Mouse (Mus musculus) forebrain, embryonic 13.5 days (tissue): Measurements from ENCODE around the gene Wdr4. TPM values are rescaled to one million over a fixed set of nuclear protein-coding genes. Genes with fewer than 3 reads are reported as not detected.
"Not testable (repeated sequence)": the region's sequence is repeated elsewhere in the genome, so short reads cannot be mapped to it uniquely, and the experiment has no call there.

Experiments
- ATAC-seq: fragments of 200-750 bp; cut with Nextera tagmentation; 2 replicates; pipeline ENCODE4 v1.8.0; 2017
- H3K27ac ChIP-seq: fragments of 300-500 bp; sonication (generic); 2 replicates; pipeline ENCODE4 v1.5.1; 2015; ENCODE audit warnings: inconsistent platforms, mild to moderate bottlenecking, moderate library complexity
- H3K27me3 ChIP-seq: fragments of 300-500 bp; sonication (generic); 2 replicates; pipeline ENCODE4 v1.6.1; 2015; ENCODE audit warnings: mild to moderate bottlenecking, inconsistent platforms
- H3K36me3 ChIP-seq: fragments of 300-500 bp; sonication (generic); 2 replicates; pipeline ENCODE4 v1.6.1; 2015; ENCODE audit warnings: mild to moderate bottlenecking, inconsistent platforms; ENCODE audit not compliant: poor library complexity, severe bottlenecking
- H3K4me1 ChIP-seq: fragments of 300-500 bp; sonication (generic); 2 replicates; pipeline ENCODE4 v1.6.1; 2015; ENCODE audit warnings: inconsistent platforms
- H3K4me2 ChIP-seq: fragments of 300-500 bp; sonication (generic); 2 replicates; pipeline ENCODE4 v1.6.1; 2015; ENCODE audit warnings: inconsistent platforms, mild to moderate bottlenecking, moderate library complexity
- H3K4me3 ChIP-seq: fragments of 300-500 bp; sonication (generic); 2 replicates; pipeline ENCODE4 v1.5.1; 2015; ENCODE audit warnings: mild to moderate bottlenecking, inconsistent platforms
- H3K9ac ChIP-seq: fragments of 300-500 bp; sonication (generic); 2 replicates; pipeline ENCODE4 v1.6.1; 2015; ENCODE audit warnings: mild to moderate bottlenecking, inconsistent platforms
- H3K9me3 ChIP-seq: fragments of 300-500 bp; sonication (generic); replicated peaks from 2 replicates; pipeline ENCODE4 v1.6.1; 2016; ENCODE audit warnings: inconsistent platforms
- WGBS: fragments of 180-500 bp; shearing (Covaris S2); methylation state at CpG from one replicate; pipeline ENCODE4 v1.1.7; 2015; 5-methylcytosine and 5-hydroxymethylcytosine counted together
- polyA plus RNA-seq: library from polyadenylated mRNA; unstranded; fragments of >200 nt; fragmentation: Nextera tagmentation; extraction: Ambion mirVana; gene quantifications from 2 replicates; pipeline ENCODE4 v1.2.1, GENCODE M21; 2015

The Wdr4 gene
- polyA plus RNA-seq, 1 experiment from 2014 or later: 37.9 TPM

GRCm38 (mm10) chr17:31552601-31553000 lies 32.8 kb upstream of the Wdr4 start:
- not testable (repeated sequence) for ATAC-seq, H3K9ac ChIP-seq, H3K27ac ChIP-seq, H3K4me3 ChIP-seq, H3K36me3 ChIP-seq, H3K27me3 ChIP-seq, H3K9me3 ChIP-seq, H3K4me2 ChIP-seq, H3K4me1 ChIP-seq
- 95% methylated on average over 23 of the region's 23 CpGs for WGBS

- H3K27me3 ChIP-seq: no peaks in the 10 kb centered on the region
- WGBS: 79% methylated on average over 8 of the region's 8 CpGs
- no peak overlapping the region for H3K27ac ChIP-seq
- no peaks in the 10 kb centered on the region for H3K36me3 ChIP-seq
- H3K9me3 ChIP-seq: peaks cover 4% of the 10 kb centered on the region; the same call in 1 of the 2 replicates
- H3K9ac ChIP-seq: no peak overlapping the region
- H3K4me3 ChIP-seq: no peak overlapping the region
- no peak overlapping the region for H3K4me2 ChIP-seq
- H3K4me1 ChIP-seq: no peaks in the 10 kb centered on the region
- ATAC-seq: no peak
Observed at GRCm38 (mm10) chr17:31549389-31549788, 29.6 kb upstream of the Wdr4 start.

- no peak overlapping the region for H3K27ac ChIP-seq
- H3K27me3 ChIP-seq: no peaks in the 10 kb centered on the region
- 13% methylated on average over 3 of the region's 3 CpGs for WGBS
- ATAC-seq: no peak
- H3K4me3 ChIP-seq: no peak overlapping the region
- H3K4me1 ChIP-seq: no peaks in the 10 kb centered on the region
- H3K4me2 ChIP-seq: no peak overlapping the region
- no peak overlapping the region for H3K9ac ChIP-seq
- no peaks in the 10 kb centered on the region for H3K36me3 ChIP-seq
- H3K9me3 ChIP-seq: peaks cover 4% of the 10 kb centered on the region; the same call in 1 of the 2 replicates
Observed at GRCm38 (mm10) chr17:31547974-31548373, 28.2 kb upstream of the Wdr4 start.

- ATAC-seq: no peak
- Histone ChIP-seq H3K9ac (no peak overlapping the region), H3K36me3 (no peaks in the 10 kb centered on the region), H3K4me3 (no peak overlapping the region), H3K27me3 (no peaks in the 10 kb centered on the region), H3K4me1 (peaks cover 5% of the 10 kb centered on the region), H3K4me2 (no peak overlapping the region), H3K9me3 (peaks cover 4% of the 10 kb centered on the region; the same call in 1 of the 2 replicates), H3K27ac (no peak overlapping the region)
- 92% methylated on average over 9 of the region's 9 CpGs for WGBS
Observed at GRCm38 (mm10) chr17:31546444-31547196, 26.8 kb upstream of the Wdr4 start.

GRCm38 (mm10) chr17:31543574-31543973 lies 23.8 kb upstream of the Wdr4 start:
- 21% methylated on average over 6 of the region's 6 CpGs for WGBS

GRCm38 (mm10) chr17:31541460-31541831 lies 21.7 kb upstream of the Wdr4 start:
- H3K9ac ChIP-seq: 0 out of 2 replicates have a peak overlapping the region, but pooled peaks have one; percentile 30

More at GRCm38 (mm10) chr17:31543574-31543973, 23.8 kb upstream of the Wdr4 start:
- Histone ChIP-seq H3K4me3 (no peak overlapping the region), H3K27me3 (no peaks in the 10 kb centered on the region), H3K27ac (no peak overlapping the region; the same call in 1 of the 2 replicates), H3K4me2 (no peak overlapping the region), H3K9me3 (peaks cover 4% of the 10 kb centered on the region; the same call in 1 of the 2 replicates), H3K9ac (no peak overlapping the region), H3K36me3 (no peaks in the 10 kb centered on the region), H3K4me1 (peaks cover 14% of the 10 kb centered on the region)
- no peak for ATAC-seq

GRCm38 (mm10) chr17:31540809-31541459 lies 21.2 kb upstream of the Wdr4 start:
- Histone ChIP-seq H3K9me3 (no peaks in the 10 kb centered on the region), H3K36me3 (no peaks in the 10 kb centered on the region), H3K27me3 (no peaks in the 10 kb centered on the region), H3K4me1 (peaks cover 19% of the 10 kb centered on the region), H3K27ac (peak overlapping the region; percentile 74), H3K4me2 (no peak overlapping the region), H3K9ac (no peak overlapping the region), H3K4me3 (no peak overlapping the region)
- WGBS: 35% methylated on average over 4 of the region's 4 CpGs
- no peak for ATAC-seq

More at GRCm38 (mm10) chr17:31541460-31541831, 21.7 kb upstream of the Wdr4 start:
- peak; percentile 59; the same call in 1 of the 2 replicates for ATAC-seq
- WGBS: 32% methylated on average over 6 of the region's 6 CpGs
- Histone ChIP-seq H3K4me2 (no peak overlapping the region), H3K36me3 (no peaks in the 10 kb centered on the region), H3K9me3 (peaks cover 3% of the 10 kb centered on the region; the same call in 1 of the 2 replicates), H3K27ac (peak overlapping the region; percentile 74), H3K4me1 (peaks cover 18% of the 10 kb centered on the region), H3K4me3 (no peak overlapping the region), H3K27me3 (no peaks in the 10 kb centered on the region)

- Histone ChIP-seq H3K9me3 (no peaks in the 10 kb centered on the region), H3K4me2 (no peak overlapping the region), H3K4me3 (no peak overlapping the region), H3K27me3 (no peaks in the 10 kb centered on the region), H3K9ac (no peak overlapping the region), H3K36me3 (no peaks in the 10 kb centered on the region), H3K4me1 (peaks cover 28% of the 10 kb centered on the region), H3K27ac (no peak overlapping the region)
- ATAC-seq: no peak
- WGBS: 59% methylated on average over 3 of the region's 3 CpGs
Observed at GRCm38 (mm10) chr17:31540101-31540500, 20.3 kb upstream of the Wdr4 start.

GRCm38 (mm10) chr17:31535871-31536629 lies 16.3 kb upstream of the Wdr4 start:
- H3K27ac ChIP-seq: peak overlapping the region; percentile 99
- 0 out of 2 replicates have a peak overlapping the region, but pooled peaks have one; percentile 17 for H3K9ac ChIP-seq
- peak overlapping the region; percentile 44 for H3K4me2 ChIP-seq
- peaks cover 22% of the 10 kb centered on the region for H3K4me1 ChIP-seq
- peak; percentile 94 for ATAC-seq
- peaks cover 9% of the 10 kb centered on the region for H3K36me3 ChIP-seq
- no peaks in the 10 kb centered on the region for H3K27me3 ChIP-seq
- no peaks in the 10 kb centered on the region for H3K9me3 ChIP-seq
- 0 out of 2 replicates have a peak overlapping the region, but pooled peaks have one; percentile 12 for H3K4me3 ChIP-seq
- WGBS: 9% methylated on average over 8 of the region's 8 CpGs

GRCm38 (mm10) chr17:31535358-31535757 lies 15.6 kb upstream of the Wdr4 start:
- Histone ChIP-seq H3K9ac (0 out of 2 replicates have a peak overlapping the region, but pooled peaks have one; percentile 17), H3K36me3 (peaks cover 16% of the 10 kb centered on the region), H3K27me3 (no peaks in the 10 kb centered on the region), H3K4me2 (peak overlapping the region; percentile 44), H3K9me3 (no peaks in the 10 kb centered on the region), H3K4me3 (no peak overlapping the region), H3K4me1 (peaks cover 19% of the 10 kb centered on the region), H3K27ac (peak overlapping the region; percentile 99)
- 64% methylated on average over 4 of the region's 4 CpGs for WGBS
- ATAC-seq: peak; percentile 23

- not testable (repeated sequence) for H3K27ac ChIP-seq, H3K27me3 ChIP-seq, H3K4me2 ChIP-seq, H3K9ac ChIP-seq, H3K4me3 ChIP-seq, H3K9me3 ChIP-seq, ATAC-seq
- peaks cover 34% of the 10 kb centered on the region for H3K36me3 ChIP-seq
- H3K4me1 ChIP-seq: peaks cover 23% of the 10 kb centered on the region
- 97% methylated on average over 4 of the region's 4 CpGs for WGBS
Observed at GRCm38 (mm10) chr17:31532331-31532730, 12.6 kb upstream of the Wdr4 start.
